Mouse (Mus musculus) MEL (cell line): Measurements from ENCODE around the gene Acpp.

ENCODE experiments used
- BHLHE40 ChIP-seq: IDR thresholded peaks from 2 replicates; pipeline ENCODE4 v1.6.1; 2012; ENCODE audit warnings: low read depth, mild to moderate bottlenecking, inconsistent platforms, low read length, improper control_type of control experiment, borderline replicate concordance
- CTCF ChIP-seq, 3 experiments: IDR thresholded peaks in 2 of 3; conservative IDR thresholded peaks in 1 of 3; 2 replicates each; pipeline ENCODE4 v1.5.1; 2011 to 2012; ENCODE audit warnings: low read length in 3 of 3, low read depth in 2 of 3, mild to moderate bottlenecking in 2 of 3, improper control_type of control experiment in 1 of 3, inconsistent platforms in 1 of 3, mixed read lengths in 1 of 3, moderate library complexity in 1 of 3; ENCODE audit not compliant: control insufficient read depth in 1 of 3, insufficient read depth in 1 of 3, poor library complexity in 1 of 3, severe bottlenecking in 1 of 3
- E2F4 ChIP-seq: IDR thresholded peaks from 2 replicates; pipeline ENCODE4 v1.6.1; 2011; ENCODE audit warnings: low read depth, low read length, improper control_type of control experiment, borderline replicate concordance
- EP300 ChIP-seq, 2 experiments: IDR thresholded peaks; 2 replicates each; pipeline ENCODE4 v1.6.1; 2011; ENCODE audit warnings: improper control_type of control experiment in 2 of 2, low read length in 2 of 2, low read depth in 1 of 2, mild to moderate bottlenecking in 1 of 2
- GATA1 ChIP-seq: IDR thresholded peaks from 2 replicates; pipeline ENCODE4 v1.6.1; 2011; ENCODE audit warnings: low read depth, low read length, improper control_type of control experiment
- HCFC1 ChIP-seq: IDR thresholded peaks from 2 replicates; pipeline ENCODE4 v1.6.1; 2012; ENCODE audit warnings: low read depth, mild to moderate bottlenecking, inconsistent platforms, low read length, improper control_type of control experiment, moderate library complexity
- MEF2A ChIP-seq: IDR thresholded peaks from 2 replicates; pipeline ENCODE4 v1.6.1; 2014; ENCODE audit warnings: low read depth, mild to moderate bottlenecking, inconsistent platforms, low read length, improper control_type of control experiment; ENCODE audit not compliant: poor library complexity, insufficient replicate concordance, severe bottlenecking; ENCODE audit errors: extremely low read depth
- POLR2A ChIP-seq, 2 experiments: IDR thresholded peaks; 2 replicates each; pipeline ENCODE4 v1.6.1; 2011 to 2012; ENCODE audit warnings: low read length in 2 of 2, mild to moderate bottlenecking in 2 of 2, control low read depth in 1 of 2, improper control_type of control experiment in 1 of 2, low read depth in 1 of 2, moderate library complexity in 1 of 2; ENCODE audit not compliant: control insufficient read depth in 1 of 2, insufficient read depth in 1 of 2, poor library complexity in 1 of 2
- POLR2AphosphoS2 ChIP-seq: IDR thresholded peaks from 2 replicates; pipeline ENCODE4 v1.6.1; 2011; ENCODE audit warnings: low read length, improper control_type of control experiment
- SIN3A ChIP-seq: IDR thresholded peaks from 2 replicates; pipeline ENCODE4 v1.6.1; 2012; ENCODE audit warnings: low read length, improper control_type of control experiment, inconsistent platforms
- TBP ChIP-seq: IDR thresholded peaks from 2 replicates; pipeline ENCODE4 v1.8.0; 2011; ENCODE audit warnings: low read depth, low read length, improper control_type of control experiment
- ZC3H11A ChIP-seq: IDR thresholded peaks from 2 replicates; pipeline ENCODE4 v1.6.1; 2012; ENCODE audit warnings: low read depth, mild to moderate bottlenecking, inconsistent platforms, low read length, improper control_type of control experiment
- ZKSCAN1 ChIP-seq: IDR thresholded peaks from 2 replicates; pipeline ENCODE4 v1.6.1; 2012; ENCODE audit warnings: low read depth, mild to moderate bottlenecking, inconsistent platforms, low read length, improper control_type of control experiment, moderate library complexity
- ZNF384 ChIP-seq: IDR thresholded peaks from 2 replicates; pipeline ENCODE4 v1.6.1; 2012; ENCODE audit warnings: low read depth, mild to moderate bottlenecking, inconsistent platforms, low read length, improper control_type of control experiment

- no peak for TF ChIP-seq CTCF (IDR thresholded peaks at IDR 0.05 in 2 of 3, conservative IDR thresholded peaks at IDR 0.05 in 1 of 3; ENCODE audit: control insufficient read depth in 1 of 3, insufficient read depth in 1 of 3, low read depth in 2 of 3, low read length in 3 of 3, poor library complexity in 1 of 3, severe bottlenecking in 1 of 3)
- TF ChIP-seq POLR2A (IDR thresholded peaks at IDR 0.05; ENCODE audit: control insufficient read depth in 1 of 2, insufficient read depth in 1 of 2, low read depth in 1 of 2, low read length in 2 of 2, poor library complexity in 1 of 2) = no peak
- TF ChIP-seq TBP = no peak
- TF ChIP-seq SIN3A = no peak
- TF ChIP-seq EP300 (IDR thresholded peaks at IDR 0.05; ENCODE audit: low read depth in 1 of 2, low read length in 2 of 2) = no peak
- no peak for TF ChIP-seq ZKSCAN1
- no peak for TF ChIP-seq ZNF384
- no peak for TF ChIP-seq MEF2A
- no peak for TF ChIP-seq BHLHE40
- TF ChIP-seq ZC3H11A = no peak
- TF ChIP-seq E2F4 = no peak
- no peak for TF ChIP-seq HCFC1
- no peak for TF ChIP-seq GATA1
- no peak for TF ChIP-seq POLR2AphosphoS2
Observed at GRCm38 (mm10) chr9:104304800-104305199, 32.7 kb downstream of the Acpp start.
